Mouse (Mus musculus) erythroblast, embryonic 14.5 days (primary cell): ENCODE results near the gene Ppp4r3b. TPM values are rescaled to one million over a fixed set of nuclear protein-coding genes. Genes with fewer than 3 reads are reported as not detected.

ENCODE experiments used
- H3K27me3 ChIP-seq: 2 replicates; pipeline ENCODE4 v1.6.1; 2012; ENCODE audit warnings: inconsistent platforms; ENCODE audit not compliant: control insufficient read depth
- H3K36me3 ChIP-seq: 2 replicates; pipeline ENCODE4 v1.6.1; 2012; ENCODE audit warnings: mild to moderate bottlenecking, inconsistent platforms; ENCODE audit not compliant: control insufficient read depth
- H3K4me1 ChIP-seq: 2 replicates; pipeline ENCODE4 v1.6.1; 2012; ENCODE audit warnings: inconsistent platforms; ENCODE audit not compliant: control insufficient read depth
- H3K4me3 ChIP-seq: replicated peaks from 2 replicates; pipeline ENCODE3; 2012; ENCODE audit warnings: moderate library complexity, mild to moderate bottlenecking, inconsistent platforms
- H3K9me3 ChIP-seq: 2 replicates; pipeline ENCODE4 v1.6.1; 2012; ENCODE audit warnings: low read length, inconsistent platforms, mixed read lengths; ENCODE audit not compliant: control insufficient read depth
- GATA1 ChIP-seq: IDR thresholded peaks from 2 replicates; pipeline ENCODE4 v1.6.1; 2012; ENCODE audit warnings: low read length, inconsistent platforms, mixed read lengths
- TAL1 ChIP-seq: IDR thresholded peaks from 3 replicates; pipeline ENCODE4 v1.6.1; 2012; ENCODE audit warnings: low read length, inconsistent platforms, mixed read lengths
- polyA plus RNA-seq: library from polyadenylated mRNA; stranded (reverse); fragments of >175 nt; gene quantifications from 2 replicates; pipeline ENCODE4 v1.2.3, GENCODE M21; 2012

The Ppp4r3b gene
- polyA plus RNA-seq: 0.61 and 1.2 TPM in 2 replicates

- Histone ChIP-seq H3K4me3 (peak within 1 kb of the TSS; percentile 79), H3K4me1 (peaks cover 30% of the 10 kb centered on the region), H3K9me3 (no peaks in the 10 kb centered on the region), H3K36me3 (peaks cover 12% of the 10 kb centered on the region), H3K27me3 (no peaks in the 10 kb centered on the region)
- TF ChIP-seq TAL1: no peak
- TF ChIP-seq GATA1: no peak
Measured at GRCm38 (mm10) chr11:29172563-29173124, at the start of gene Ppp4r3b. Gene Ppp4r3b, plus strand, starts transcription at chr11:29172890.

GRCm38 (mm10) chr11:29129862-29130384 is 42.8 kb upstream of the Ppp4r3b start:
- Histone ChIP-seq H3K4me3 (peak overlapping the region; percentile 95), H3K9me3 (no peaks in the 10 kb centered on the region), H3K27me3 (no peaks in the 10 kb centered on the region), H3K4me1 (peaks cover 10% of the 10 kb centered on the region), H3K36me3 (peaks cover 15% of the 10 kb centered on the region)
- TF ChIP-seq TAL1 (no peak), GATA1 (no peak)

- TF ChIP-seq TAL1 (no peak), GATA1 (no peak)
- peaks cover 22% of the 10 kb centered on the region for H3K36me3 ChIP-seq
- H3K27me3 ChIP-seq: no peaks in the 10 kb centered on the region
- H3K4me1 ChIP-seq: peaks cover 10% of the 10 kb centered on the region
- no peaks in the 10 kb centered on the region for H3K9me3 ChIP-seq
- H3K4me3 ChIP-seq: peak within 1 kb of the TSS; percentile 95
Measured at GRCm38 (mm10) chr11:29130385-29131355, 42.0 kb upstream of the Ppp4r3b start, which contains the start of gene Pnpt1. Gene Pnpt1, plus strand, starts transcription at chr11:29130744.

GRCm38 (mm10) chr11:29140671-29141070 is 32.0 kb upstream of the Ppp4r3b start:
- Histone ChIP-seq H3K4me3 (no peak overlapping the region), H3K36me3 (peaks cover 68% of the 10 kb centered on the region), H3K9me3 (no peaks in the 10 kb centered on the region), H3K27me3 (no peaks in the 10 kb centered on the region), H3K4me1 (no peaks in the 10 kb centered on the region)
- TF ChIP-seq TAL1 (no peak), GATA1 (no peak)

GRCm38 (mm10) chr11:29148901-29149300 is 23.8 kb upstream of the Ppp4r3b start:
- no peak for TF ChIP-seq TAL1
- TF ChIP-seq GATA1: no peak
- peaks cover 58% of the 10 kb centered on the region for H3K36me3 ChIP-seq
- H3K27me3 ChIP-seq: no peaks in the 10 kb centered on the region
- H3K4me1 ChIP-seq: no peaks in the 10 kb centered on the region
- no peak overlapping the region for H3K4me3 ChIP-seq
- no peaks in the 10 kb centered on the region for H3K9me3 ChIP-seq

GRCm38 (mm10) chr11:29163569-29163968 is 9.1 kb upstream of the Ppp4r3b start:
- H3K4me1 ChIP-seq: peaks cover 7% of the 10 kb centered on the region

GRCm38 (mm10) chr11:29171959-29172391 is 715 bp upstream of the Ppp4r3b start:
- Histone ChIP-seq H3K36me3 (peaks cover 8% of the 10 kb centered on the region), H3K4me3 (peak overlapping the region; percentile 79), H3K27me3 (no peaks in the 10 kb centered on the region), H3K9me3 (no peaks in the 10 kb centered on the region), H3K4me1 (peaks cover 34% of the 10 kb centered on the region)
- TF ChIP-seq GATA1 (no peak), TAL1 (no peak)

More at GRCm38 (mm10) chr11:29163569-29163968, 9.1 kb upstream of the Ppp4r3b start:
- TF ChIP-seq TAL1 (no peak), GATA1 (no peak)
- no peaks in the 10 kb centered on the region for H3K9me3 ChIP-seq
- no peak overlapping the region for H3K4me3 ChIP-seq
- no peaks in the 10 kb centered on the region for H3K27me3 ChIP-seq
- peaks cover 26% of the 10 kb centered on the region for H3K36me3 ChIP-seq

GRCm38 (mm10) chr11:29173125-29173631 is 488 bp downstream of the Ppp4r3b start:
- TF ChIP-seq TAL1: no peak
- no peak for TF ChIP-seq GATA1
- H3K4me3 ChIP-seq: peak overlapping the region; percentile 79

More at GRCm38 (mm10) chr11:29173125-29173631, 488 bp downstream of the Ppp4r3b start:
- Histone ChIP-seq H3K36me3 (peaks cover 18% of the 10 kb centered on the region), H3K4me1 (peaks cover 27% of the 10 kb centered on the region), H3K27me3 (no peaks in the 10 kb centered on the region), H3K9me3 (no peaks in the 10 kb centered on the region)
